Mouse (Mus musculus): Measurements from ENCODE around the gene Gxylt1. TPM values are rescaled to one million over a fixed set of nuclear protein-coding genes. Genes with fewer than 3 reads are reported as not detected.

Gxylt1 gene
- polyA plus RNA-seq, 1 experiment from 2014 or later: 21.7 TPM

- Histone ChIP-seq H3K9me3 (ENCODE audit: control insufficient read depth, low read length) (no peaks in the 10 kb centered on the region), H3K27ac (ENCODE audit: low read depth, low read length) (no peak overlapping the region), H3K4me3 (ENCODE audit: low read depth, low read length) (no peak overlapping the region), H3K4me2 (ENCODE audit: low read depth, low read length, severe bottlenecking) (no peak overlapping the region), H3K36me3 (ENCODE audit: control insufficient read depth, insufficient read depth, low read length) (no peaks in the 10 kb centered on the region), H3K4me1 (replicated peaks; ENCODE audit: control insufficient read depth, insufficient read depth, low read length) (no peaks in the 10 kb centered on the region), H3K9ac (ENCODE audit: low read length) (no peak overlapping the region), H3K27me3 (ENCODE audit: control insufficient read depth, insufficient read depth, low read length) (no peaks in the 10 kb centered on the region)
- peak; percentile 36; the same call in 1 of the 2 replicates for ATAC-seq (replicated peaks; ENCODE audit: low FRiP score)
- 30% methylated on average over 6 of the region's 6 CpGs for WGBS
- DNase-seq (ENCODE audit: low spot score): peak; percentile 66
Observed at GRCm38 (mm10) chr15:93227764-93228079, 47.3 kb downstream of the Gxylt1 start.

GRCm38 (mm10) chr15:93226930-93227763 is 47.8 kb downstream of the Gxylt1 start:
- H3K27ac ChIP-seq (ENCODE audit: low read depth, low read length): no peak overlapping the region
- no peak overlapping the region for H3K9ac ChIP-seq (ENCODE audit: low read length)
- no peaks in the 10 kb centered on the region for H3K27me3 ChIP-seq (ENCODE audit: control insufficient read depth, insufficient read depth, low read length)
- ATAC-seq (replicated peaks; ENCODE audit: low FRiP score) (peak; percentile 36; the same call in 1 of the 2 replicates), DNase-seq (ENCODE audit: low spot score) (no peak)
- H3K36me3 ChIP-seq (ENCODE audit: control insufficient read depth, insufficient read depth, low read length): no peaks in the 10 kb centered on the region
- no peaks in the 10 kb centered on the region for H3K9me3 ChIP-seq (ENCODE audit: control insufficient read depth, low read length)
- 91% methylated on average over 10 of the region's 10 CpGs for WGBS
- no peak overlapping the region for H3K4me2 ChIP-seq (ENCODE audit: low read depth, low read length, severe bottlenecking)
- H3K4me3 ChIP-seq (ENCODE audit: low read depth, low read length): no peak overlapping the region
- no peaks in the 10 kb centered on the region for H3K4me1 ChIP-seq (replicated peaks; ENCODE audit: control insufficient read depth, insufficient read depth, low read length)

GRCm38 (mm10) chr15:93222475-93222874 is 52.5 kb downstream of the Gxylt1 start:
- Histone ChIP-seq H3K4me1 (replicated peaks; ENCODE audit: control insufficient read depth, insufficient read depth, low read length) (no peaks in the 10 kb centered on the region), H3K4me2 (ENCODE audit: low read depth, low read length, severe bottlenecking) (no peak overlapping the region), H3K9me3 (ENCODE audit: control insufficient read depth, low read length) (no peaks in the 10 kb centered on the region), H3K27ac (ENCODE audit: low read depth, low read length) (no peak overlapping the region), H3K4me3 (ENCODE audit: low read depth, low read length) (no peak overlapping the region), H3K9ac (ENCODE audit: low read length) (no peak overlapping the region), H3K36me3 (ENCODE audit: control insufficient read depth, insufficient read depth, low read length) (no peaks in the 10 kb centered on the region), H3K27me3 (ENCODE audit: control insufficient read depth, insufficient read depth, low read length) (no peaks in the 10 kb centered on the region)
- DNase-seq (ENCODE audit: low spot score) (no peak), ATAC-seq (replicated peaks; ENCODE audit: low FRiP score) (no peak)
- 55% methylated on average over 7 of the region's 7 CpGs for WGBS

- DNase-seq (ENCODE audit: low spot score) (no peak), ATAC-seq (replicated peaks; ENCODE audit: low FRiP score) (no peak)
- Histone ChIP-seq H3K4me1 (replicated peaks; ENCODE audit: control insufficient read depth, insufficient read depth, low read length) (no peaks in the 10 kb centered on the region), H3K27me3 (ENCODE audit: control insufficient read depth, insufficient read depth, low read length) (no peaks in the 10 kb centered on the region), H3K4me2 (ENCODE audit: low read depth, low read length, severe bottlenecking) (no peak overlapping the region), H3K36me3 (ENCODE audit: control insufficient read depth, insufficient read depth, low read length) (no peaks in the 10 kb centered on the region), H3K4me3 (ENCODE audit: low read depth, low read length) (no peak overlapping the region), H3K9me3 (ENCODE audit: control insufficient read depth, low read length) (no peaks in the 10 kb centered on the region), H3K27ac (ENCODE audit: low read depth, low read length) (no peak overlapping the region), H3K9ac (ENCODE audit: low read length) (no peak overlapping the region)
- 92% methylated on average over 9 of the region's 9 CpGs for WGBS
Observed at GRCm38 (mm10) chr15:93212617-93213016, 62.4 kb downstream of the Gxylt1 start.

- Histone ChIP-seq H3K27ac (ENCODE audit: low read depth, low read length) (no peak overlapping the region), H3K9me3 (ENCODE audit: control insufficient read depth, low read length) (no peaks in the 10 kb centered on the region)
- DNase-seq (ENCODE audit: low spot score): no peak
Observed at GRCm38 (mm10) chr15:93204861-93205260, 70.1 kb downstream of the Gxylt1 start.

DNA sequence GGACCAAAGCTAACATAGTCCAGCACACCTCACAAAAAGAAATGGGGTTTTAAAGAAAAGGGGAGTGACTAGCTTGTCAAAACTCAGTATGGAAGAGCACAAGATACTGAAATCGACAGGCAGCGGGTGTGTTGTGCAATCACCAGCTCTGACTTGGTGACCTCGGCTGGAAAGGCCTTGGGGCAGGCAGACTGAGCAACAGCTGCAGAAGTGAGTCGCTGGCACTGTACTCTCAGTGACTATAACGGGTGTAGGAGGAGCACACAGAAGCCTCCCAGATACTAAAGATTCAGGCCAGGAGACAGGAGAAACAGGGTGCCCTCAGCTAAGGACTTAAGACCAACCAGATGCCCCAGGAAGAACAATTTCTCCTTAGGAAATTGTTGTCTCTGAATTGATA is 73.0 kb downstream of the Gxylt1 start:
- Histone ChIP-seq H3K4me2 (ENCODE audit: low read depth, low read length, severe bottlenecking) (no peak overlapping the region), H3K27ac (ENCODE audit: low read depth, low read length) (no peak overlapping the region), H3K36me3 (ENCODE audit: control insufficient read depth, insufficient read depth, low read length) (no peaks in the 10 kb centered on the region), H3K4me3 (ENCODE audit: low read depth, low read length) (no peak overlapping the region), H3K27me3 (ENCODE audit: control insufficient read depth, insufficient read depth, low read length) (no peaks in the 10 kb centered on the region), H3K9me3 (ENCODE audit: control insufficient read depth, low read length) (no peaks in the 10 kb centered on the region), H3K4me1 (replicated peaks; ENCODE audit: control insufficient read depth, insufficient read depth, low read length) (no peaks in the 10 kb centered on the region), H3K9ac (ENCODE audit: low read length) (no peak overlapping the region)
- ATAC-seq (replicated peaks; ENCODE audit: low FRiP score) (no peak), DNase-seq (ENCODE audit: low spot score) (no peak)
- WGBS: 86% methylated on average over 5 of the region's 5 CpGs

More at GRCm38 (mm10) chr15:93204861-93205260, 70.1 kb downstream of the Gxylt1 start:
- ATAC-seq (replicated peaks; ENCODE audit: low FRiP score): no peak
- no peaks in the 10 kb centered on the region for H3K27me3 ChIP-seq (ENCODE audit: control insufficient read depth, insufficient read depth, low read length)
- 86% methylated on average over 1 of the region's 1 CpGs for WGBS
- no peak overlapping the region for H3K4me3 ChIP-seq (ENCODE audit: low read depth, low read length)
- no peak overlapping the region for H3K9ac ChIP-seq (ENCODE audit: low read length)
- no peaks in the 10 kb centered on the region for H3K36me3 ChIP-seq (ENCODE audit: control insufficient read depth, insufficient read depth, low read length)
- H3K4me1 ChIP-seq (replicated peaks; ENCODE audit: control insufficient read depth, insufficient read depth, low read length): no peaks in the 10 kb centered on the region
- H3K4me2 ChIP-seq (ENCODE audit: low read depth, low read length, severe bottlenecking): no peak overlapping the region

GRCm38 (mm10) chr15:93191387-93192145 is 83.4 kb downstream of the Gxylt1 start:
- no peaks in the 10 kb centered on the region for H3K4me1 ChIP-seq (replicated peaks; ENCODE audit: control insufficient read depth, insufficient read depth, low read length)
- DNase-seq (ENCODE audit: low spot score) (no peak), ATAC-seq (replicated peaks; ENCODE audit: low FRiP score) (no peak)
- H3K9me3 ChIP-seq (ENCODE audit: control insufficient read depth, low read length): no peaks in the 10 kb centered on the region; the same call in 1 of the 2 replicates
- no peak overlapping the region for H3K4me3 ChIP-seq (ENCODE audit: low read depth, low read length)
- no peaks in the 10 kb centered on the region for H3K36me3 ChIP-seq (ENCODE audit: control insufficient read depth, insufficient read depth, low read length)
- no peak overlapping the region for H3K9ac ChIP-seq (ENCODE audit: low read length)
- WGBS: 84% methylated on average over 12 of the region's 12 CpGs
- H3K27me3 ChIP-seq (ENCODE audit: control insufficient read depth, insufficient read depth, low read length): no peaks in the 10 kb centered on the region
- H3K27ac ChIP-seq (ENCODE audit: low read depth, low read length): no peak overlapping the region
- H3K4me2 ChIP-seq (ENCODE audit: low read depth, low read length, severe bottlenecking): no peak overlapping the region
